Mouse (Mus musculus) T-helper 1 cell (primary cell): ENCODE measurements around the gene Gm10406.
"Not testable (repeated sequence)": the region's sequence is repeated elsewhere in the genome, so short reads cannot be mapped to it uniquely, and the experiment has no call there.

ENCODE experiments used
- in situ Hi-C: fragments of 300-600 bp; cut with MboI, MseI; formaldehyde crosslinking; loops from one replicate; pipeline ENCODE4 v1.15.1; 2025; ENCODE audit warnings: high pct_unique_total_duplicates

Gene Gm10406

GRCm38 (mm10) chr14:7026781-7027749 lies at the start of gene Gm10406:
Gm10406 (minus strand) TSS chr14:7027449.
- in situ Hi-C loops = not testable (repeated sequence)

GRCm38 (mm10) chr14:7044870-7045269 lies 17.6 kb upstream of the Gm10406 start, which contains the start of gene Gm3685:
Gm3685 (minus strand) TSS chr14:7044970.
- in situ Hi-C loops = not testable (repeated sequence)

GRCm38 (mm10) chr14:7026274-7026673 lies 975 bp downstream of the Gm10406 start:
- in situ Hi-C loops = not testable (repeated sequence)

- in situ Hi-C loops = not testable (repeated sequence)
Observed at GRCm38 (mm10) chr14:6973718-6974117, 53.5 kb downstream of the Gm10406 start, which contains the start of gene Gm6356. Gm6356 (minus strand) TSS chr14:6973818.
